Mouse (Mus musculus) MEL (cell line): ENCODE results near the gene Tmem86b. TPM values are rescaled to one million over a fixed set of nuclear protein-coding genes. Genes with fewer than 3 reads are reported as not detected.
A peak's percentile ranks its signal among the peaks of the same experiment; 100 is the strongest.

ENCODE experiments used
- DNase-seq: peaks from one replicate; pipeline ENCODE4 v3.0.0; 2011; ENCODE audit warnings: low read depth, low spot score
- H3K27ac ChIP-seq: 2 replicates; pipeline ENCODE4 v1.5.1; 2012; ENCODE audit warnings: low read depth, mild to moderate bottlenecking, control low read depth, low read length, moderate library complexity; ENCODE audit not compliant: control insufficient read depth
- H3K27me3 ChIP-seq, 2 experiments: fragments of 150-350 bp in 1 of 2; sonication (generic) in 1 of 2; 2 replicates each; pipeline ENCODE4 v1.6.1; 2012; ENCODE audit warnings: low read length in 2 of 2, mild to moderate bottlenecking in 2 of 2, improper control_type of control experiment in 1 of 2, moderate library complexity in 1 of 2; ENCODE audit not compliant: insufficient read depth in 2 of 2, control insufficient read depth in 1 of 2
- H3K36me3 ChIP-seq, 2 experiments: 2 replicates each; pipeline ENCODE4 v1.6.1; 2012 to 2014; ENCODE audit warnings: low read length in 2 of 2, improper control_type of control experiment in 1 of 2, inconsistent platforms in 1 of 2, mild to moderate bottlenecking in 1 of 2; ENCODE audit not compliant: insufficient read depth in 2 of 2, control insufficient read depth in 1 of 2
- H3K4me1 ChIP-seq, 2 experiments: fragments of 150-350 bp in 1 of 2; sonication (generic) in 1 of 2; 2 replicates each; pipeline ENCODE4 v1.6.1; 2012; ENCODE audit warnings: low read length in 2 of 2, improper control_type of control experiment in 1 of 2, mild to moderate bottlenecking in 1 of 2; ENCODE audit not compliant: insufficient read depth in 2 of 2, control insufficient read depth in 1 of 2
- H3K4me3 ChIP-seq, 2 experiments: fragments of 150-350 bp in 1 of 2; sonication (generic) in 1 of 2; 2 replicates each; pipeline ENCODE4 v1.5.1; 2012; ENCODE audit warnings: low read depth in 2 of 2, low read length in 2 of 2, mild to moderate bottlenecking in 2 of 2, moderate library complexity in 2 of 2, control low read depth in 1 of 2, improper control_type of control experiment in 1 of 2; ENCODE audit not compliant: control insufficient read depth in 1 of 2, insufficient read depth in 1 of 2
- H3K79me2 ChIP-seq: 2 replicates; pipeline ENCODE4 v1.6.1; 2012; ENCODE audit warnings: mild to moderate bottlenecking, low read length, moderate library complexity; ENCODE audit not compliant: control insufficient read depth, poor library complexity, insufficient read depth
- H3K9ac ChIP-seq: 2 replicates; pipeline ENCODE4 v1.6.1; 2012; ENCODE audit warnings: low read depth, mild to moderate bottlenecking, control low read depth, low read length, moderate library complexity; ENCODE audit not compliant: control insufficient read depth, poor library complexity, severe bottlenecking
- H3K9me3 ChIP-seq: fragments of 150-350 bp; sonication (generic); replicated peaks from 2 replicates; pipeline ENCODE4 v1.6.1; 2012; ENCODE audit warnings: mild to moderate bottlenecking, low read length, improper control_type of control experiment, moderate library complexity; ENCODE audit not compliant: insufficient read depth
- BHLHE40 ChIP-seq: IDR thresholded peaks from 2 replicates; pipeline ENCODE4 v1.6.1; 2012; ENCODE audit warnings: low read depth, mild to moderate bottlenecking, inconsistent platforms, low read length, improper control_type of control experiment, borderline replicate concordance
- CTCF ChIP-seq, 3 experiments: IDR thresholded peaks in 2 of 3; conservative IDR thresholded peaks in 1 of 3; 2 replicates each; pipeline ENCODE4 v1.5.1; 2011 to 2012; ENCODE audit warnings: low read length in 3 of 3, low read depth in 2 of 3, mild to moderate bottlenecking in 2 of 3, improper control_type of control experiment in 1 of 3, inconsistent platforms in 1 of 3, mixed read lengths in 1 of 3, moderate library complexity in 1 of 3; ENCODE audit not compliant: control insufficient read depth in 1 of 3, insufficient read depth in 1 of 3, poor library complexity in 1 of 3, severe bottlenecking in 1 of 3
- EP300 ChIP-seq, 2 experiments: IDR thresholded peaks; 2 replicates each; pipeline ENCODE4 v1.6.1; 2011; ENCODE audit warnings: improper control_type of control experiment in 2 of 2, low read length in 2 of 2, low read depth in 1 of 2, mild to moderate bottlenecking in 1 of 2
- ETS1 ChIP-seq: IDR thresholded peaks from 2 replicates; pipeline ENCODE4 v1.6.1; 2012; ENCODE audit warnings: low read depth, mild to moderate bottlenecking, inconsistent platforms, low read length, improper control_type of control experiment, moderate library complexity
- GATA1 ChIP-seq: IDR thresholded peaks from 2 replicates; pipeline ENCODE4 v1.6.1; 2011; ENCODE audit warnings: low read depth, low read length, improper control_type of control experiment
- MAFK ChIP-seq: IDR thresholded peaks from 2 replicates; pipeline ENCODE4 v1.6.1; 2011; ENCODE audit warnings: low read depth, mild to moderate bottlenecking, low read length, improper control_type of control experiment, borderline replicate concordance
- MXI1 ChIP-seq: IDR thresholded peaks from 2 replicates; pipeline ENCODE4 v1.6.1; 2011; ENCODE audit warnings: mild to moderate bottlenecking, low read depth, low read length, improper control_type of control experiment
- MYB ChIP-seq: IDR thresholded peaks from 2 replicates; pipeline ENCODE4 v1.6.1; 2011; ENCODE audit warnings: mild to moderate bottlenecking, low read depth, low read length, improper control_type of control experiment
- MYC ChIP-seq: IDR thresholded peaks from 2 replicates; pipeline ENCODE4 v1.6.1; 2011; ENCODE audit warnings: low read depth, mild to moderate bottlenecking, low read length, improper control_type of control experiment, moderate library complexity
- POLR2A ChIP-seq, 2 experiments: IDR thresholded peaks; 2 replicates each; pipeline ENCODE4 v1.6.1; 2011 to 2012; ENCODE audit warnings: low read length in 2 of 2, mild to moderate bottlenecking in 2 of 2, control low read depth in 1 of 2, improper control_type of control experiment in 1 of 2, low read depth in 1 of 2, moderate library complexity in 1 of 2; ENCODE audit not compliant: control insufficient read depth in 1 of 2, insufficient read depth in 1 of 2, poor library complexity in 1 of 2
- POLR2AphosphoS2 ChIP-seq: IDR thresholded peaks from 2 replicates; pipeline ENCODE4 v1.6.1; 2011; ENCODE audit warnings: low read length, improper control_type of control experiment
- RCOR1 ChIP-seq: IDR thresholded peaks from 2 replicates; pipeline ENCODE4 v1.6.1; 2012; ENCODE audit warnings: low read depth, mild to moderate bottlenecking, inconsistent platforms, low read length, improper control_type of control experiment
- SIN3A ChIP-seq: IDR thresholded peaks from 2 replicates; pipeline ENCODE4 v1.6.1; 2012; ENCODE audit warnings: low read length, improper control_type of control experiment, inconsistent platforms
- TAL1 ChIP-seq: IDR thresholded peaks from 2 replicates; pipeline ENCODE4 v1.6.1; 2012; ENCODE audit warnings: mild to moderate bottlenecking, inconsistent platforms, low read length, moderate library complexity, mixed read lengths
- TBP ChIP-seq: IDR thresholded peaks from 2 replicates; pipeline ENCODE4 v1.8.0; 2011; ENCODE audit warnings: low read depth, low read length, improper control_type of control experiment
- TCF12 ChIP-seq: IDR thresholded peaks from 2 replicates; pipeline ENCODE4 v1.6.1; 2014; ENCODE audit warnings: low read depth, mild to moderate bottlenecking, inconsistent platforms, low read length, improper control_type of control experiment, moderate library complexity
- UBTF ChIP-seq: IDR thresholded peaks from 2 replicates; pipeline ENCODE4 v1.6.1; 2012; ENCODE audit warnings: low read depth, mild to moderate bottlenecking, inconsistent platforms, low read length, improper control_type of control experiment, moderate library complexity, borderline replicate concordance; ENCODE audit not compliant: insufficient read depth
- USF1 ChIP-seq: IDR thresholded peaks from 2 replicates; pipeline ENCODE4 v1.6.1; 2014; ENCODE audit warnings: low read depth, mild to moderate bottlenecking, inconsistent platforms, low read length, improper control_type of control experiment, moderate library complexity
- ZC3H11A ChIP-seq: IDR thresholded peaks from 2 replicates; pipeline ENCODE4 v1.6.1; 2012; ENCODE audit warnings: low read depth, mild to moderate bottlenecking, inconsistent platforms, low read length, improper control_type of control experiment
- ZKSCAN1 ChIP-seq: IDR thresholded peaks from 2 replicates; pipeline ENCODE4 v1.6.1; 2012; ENCODE audit warnings: low read depth, mild to moderate bottlenecking, inconsistent platforms, low read length, improper control_type of control experiment, moderate library complexity
- polyA plus RNA-seq, 2 experiments: library from polyadenylated mRNA; stranded (reverse) in 1 of 2; unstranded in 1 of 2; fragments of >175 nt in 1 of 2; fragments of >200 nt in 1 of 2; gene quantifications; 2 replicates each; pipeline versions ENCODE4 v1.2.1 to v1.2.4; 2012; ENCODE audit warnings: low replicate concordance in 2 of 2, low read depth in 1 of 2; ENCODE audit not compliant: insufficient read length in 2 of 2, insufficient read depth in 1 of 2, missing spikeins in 1 of 2
- total RNA-seq: library from RNA; depleted of rRNA; stranded (reverse); fragments of 300-350 nt; gene quantifications from 2 replicates; pipeline ENCODE4 v1.2.3, GENCODE M21; 2012

Tmem86b gene
- total and polyA plus RNA-seq, 3 experiments = 10.2 to 31.6 TPM; not detected in 1

- TF ChIP-seq MYB (no peak), TBP (no peak), USF1 (no peak), MAFK (0 out of 2 replicates have a peak, but pooled peaks have one; percentile 25), TCF12 (peak; percentile 98), POLR2AphosphoS2 (peak; percentile 53; the same call in 1 of the 2 replicates), TAL1 (peak; percentile 99), RCOR1 (peak; percentile 80; the same call in 1 of the 2 replicates), BHLHE40 (peak; percentile 71; the same call in 1 of the 2 replicates), EP300 (IDR thresholded peaks at IDR 0.05; ENCODE audit: low read depth in 1 of 2, low read length in 2 of 2) (peak; percentile 95 to 97), ETS1 (peak; percentile 75), SIN3A (peak; percentile 48), UBTF (no peak), MYC (0 out of 2 replicates have a peak, but pooled peaks have one; percentile 29), POLR2A (IDR thresholded peaks at IDR 0.05; ENCODE audit: control insufficient read depth in 1 of 2, insufficient read depth in 1 of 2, low read depth in 1 of 2, low read length in 2 of 2, poor library complexity in 1 of 2) (no peak; a peak in 1 of 4 replicates), GATA1 (peak; percentile 98)
- Histone ChIP-seq H3K36me3 (peaks cover 12 to 34% of the 10 kb centered on the region in 2 experiments), H3K4me3 (no peak overlapping the region), H3K9me3 (no peaks in the 10 kb centered on the region), H3K4me1 (peaks cover 8 to 33% of the 10 kb centered on the region in 2 experiments), H3K27ac (peak overlapping the region; percentile 82), H3K79me2 (no peaks in the 10 kb centered on the region), H3K27me3 (no peaks in the 10 kb centered on the region), H3K9ac (no peak overlapping the region)
- DNase-seq = peak; percentile 90
Observed at GRCm38 (mm10) chr7:4630198-4630597, 1.0 kb downstream of the Tmem86b start.

GRCm38 (mm10) chr7:4629586-4629985 lies 1.6 kb downstream of the Tmem86b start:
- Histone ChIP-seq H3K36me3 (peaks cover 9 to 34% of the 10 kb centered on the region in 2 experiments), H3K4me1 (peaks cover 8 to 33% of the 10 kb centered on the region in 2 experiments)

More at GRCm38 (mm10) chr7:4629586-4629985, 1.6 kb downstream of the Tmem86b start:
- H3K9ac ChIP-seq = no peak overlapping the region
- no peaks in the 10 kb centered on the region for H3K9me3 ChIP-seq
- H3K4me3 ChIP-seq = no peak overlapping the region
- no peaks in the 10 kb centered on the region for H3K79me2 ChIP-seq
- H3K27me3 ChIP-seq = no peaks in the 10 kb centered on the region
- TF ChIP-seq UBTF = no peak
- no peak for TF ChIP-seq MAFK
- TF ChIP-seq MYC = no peak
- TF ChIP-seq CTCF (IDR thresholded peaks at IDR 0.05 in 2 of 3, conservative IDR thresholded peaks at IDR 0.05 in 1 of 3; ENCODE audit: control insufficient read depth in 1 of 3, insufficient read depth in 1 of 3, low read depth in 2 of 3, low read length in 3 of 3, poor library complexity in 1 of 3, severe bottlenecking in 1 of 3) = no peak
- TF ChIP-seq ZKSCAN1 = no peak
- no peak for TF ChIP-seq MXI1
- no peak for TF ChIP-seq ETS1
- no peak for TF ChIP-seq ZC3H11A
- peak overlapping the region; percentile 46 for H3K27ac ChIP-seq
- DNase-seq = no peak
